Mouse (Mus musculus) urinary bladder, postnatal 36 days (tissue): Measurements from ENCODE around the gene Arhgef5.
A peak's percentile ranks its signal among the peaks of the same experiment; 100 is the strongest.
"Not testable (repeated sequence)": the region's sequence is repeated elsewhere in the genome, so short reads cannot be mapped to it uniquely, and the experiment has no call there.

Experiments used
- DNase-seq, 2 experiments: peaks; one replicate each; pipeline ENCODE4 v3.0.0; 2022; ENCODE audit warnings: low spot score in 2 of 2, mixed read lengths in 1 of 2

The Arhgef5 gene

GRCm38 (mm10) chr6:43265363-43266041, at the start of gene Arhgef5:
Gene Arhgef5 (plus strand): TSS chr6:43265582.
- DNase-seq, result peak; percentile 72 to 78

GRCm38 (mm10) chr6:43231255-43231654, 34.1 kb upstream of the Arhgef5 start, which contains the start of gene Olfr47:
Gene Olfr47 (plus strand): TSS chr6:43231529.
- DNase-seq, result not testable (repeated sequence)

GRCm38 (mm10) chr6:43242061-43242460, 23.3 kb upstream of the Arhgef5 start:
- no peak for DNase-seq

- no peak for DNase-seq
Measured at GRCm38 (mm10) chr6:43247396-43247795, 18.0 kb upstream of the Arhgef5 start.

GRCm38 (mm10) chr6:43252994-43253393, 12.4 kb upstream of the Arhgef5 start:
- DNase-seq, result no peak

GRCm38 (mm10) chr6:43254193-43254926, 11.0 kb upstream of the Arhgef5 start:
- DNase-seq, result no peak

GRCm38 (mm10) chr6:43260756-43261155, 4.6 kb upstream of the Arhgef5 start:
- DNase-seq, result no peak

GRCm38 (mm10) chr6:43266356-43266755, 974 bp downstream of the Arhgef5 start:
- peak in 1 of 2 experiments; percentile 15 for DNase-seq

GRCm38 (mm10) chr6:43272597-43272996, 7.2 kb downstream of the Arhgef5 start:
- DNase-seq, result no peak

- no peak for DNase-seq
Measured at GRCm38 (mm10) chr6:43274123-43274522, 8.7 kb downstream of the Arhgef5 start.

- no peak for DNase-seq
Measured at GRCm38 (mm10) chr6:43278247-43278646, 12.9 kb downstream of the Arhgef5 start.

GRCm38 (mm10) chr6:43280481-43280880, 15.1 kb downstream of the Arhgef5 start:
- no peak for DNase-seq

GRCm38 (mm10) chr6:43292041-43292440, 26.7 kb downstream of the Arhgef5 start:
- no peak for DNase-seq

- DNase-seq, result peak in 1 of 2 experiments; percentile 20
Measured at GRCm38 (mm10) chr6:43292471-43293076, 27.2 kb downstream of the Arhgef5 start.

GRCm38 (mm10) chr6:43293175-43293574, 27.8 kb downstream of the Arhgef5 start:
- no peak for DNase-seq

GRCm38 (mm10) chr6:43295908-43296307, 30.5 kb downstream of the Arhgef5 start:
- no peak for DNase-seq

GRCm38 (mm10) chr6:43296798-43297507, 31.6 kb downstream of the Arhgef5 start:
- no peak for DNase-seq

- DNase-seq, result no peak
Measured at GRCm38 (mm10) chr6:43297508-43297850, 32.1 kb downstream of the Arhgef5 start.

GRCm38 (mm10) chr6:43309454-43309853, 44.1 kb downstream of the Arhgef5 start, which contains the start of gene Nobox:
Gene Nobox (minus strand): TSS chr6:43309554.
- no peak for DNase-seq

GRCm38 (mm10) chr6:43310071-43310470, 44.7 kb downstream of the Arhgef5 start:
- DNase-seq, result no peak

- DNase-seq, result no peak
Measured at GRCm38 (mm10) chr6:43312546-43312945, 47.2 kb downstream of the Arhgef5 start.
